Mouse (Mus musculus) frontal cortex, postnatal 10 days (tissue): Measurements from ENCODE around the gene Palld.

Experiments
- DNase-seq, 2 experiments: peaks; one replicate each; pipeline ENCODE4 v3.0.0; 2022; ENCODE audit warnings: low spot score in 2 of 2, mixed read lengths in 1 of 2

Gene Palld

GRCm38 (mm10) chr8:61515931-61516744, 386.4 kb downstream of the Palld start:
- DNase-seq = peak; percentile 76 to 83

- no peak for DNase-seq
Measured at GRCm38 (mm10) chr8:61515110-61515930, 387.2 kb downstream of the Palld start.

- no peak for DNase-seq
Measured at GRCm38 (mm10) chr8:61502277-61502676, 400.2 kb downstream of the Palld start.

- no peak for DNase-seq
Measured at GRCm38 (mm10) chr8:61500914-61501313, 401.6 kb downstream of the Palld start.

- DNase-seq = no peak
Measured at GRCm38 (mm10) chr8:61499035-61499434, 403.5 kb downstream of the Palld start.

- DNase-seq = no peak
Measured at GRCm38 (mm10) chr8:61497110-61497509, 405.4 kb downstream of the Palld start.

- DNase-seq = no peak
Measured at GRCm38 (mm10) chr8:61488631-61489030, 413.9 kb downstream of the Palld start.

GRCm38 (mm10) chr8:61487597-61488156, 414.8 kb downstream of the Palld start, which contains the start of gene Cbr4:
TSS of gene Cbr4 (plus strand) at chr8:61487734.
- peak; percentile 81 for DNase-seq

GRCm38 (mm10) chr8:61486923-61487529, 415.5 kb downstream of the Palld start:
- DNase-seq = no peak

- DNase-seq = no peak
Measured at GRCm38 (mm10) chr8:61480260-61480967, 422.1 kb downstream of the Palld start.

GRCm38 (mm10) chr8:61479506-61480214, 422.8 kb downstream of the Palld start:
- DNase-seq = peak; percentile 22 to 36

- DNase-seq = no peak
Measured at GRCm38 (mm10) chr8:61478793-61479192, 423.7 kb downstream of the Palld start.

- no peak for DNase-seq
Measured at GRCm38 (mm10) chr8:61478150-61478549, 424.3 kb downstream of the Palld start.

GRCm38 (mm10) chr8:61476160-61476559, 426.3 kb downstream of the Palld start:
- DNase-seq = no peak

- no peak for DNase-seq
Measured at GRCm38 (mm10) chr8:61475251-61475673, 427.2 kb downstream of the Palld start.

GRCm38 (mm10) chr8:61470213-61470612, 432.3 kb downstream of the Palld start:
- DNase-seq = no peak

GRCm38 (mm10) chr8:61467553-61467815, 435.0 kb downstream of the Palld start:
- DNase-seq = no peak

- DNase-seq = no peak
Measured at GRCm38 (mm10) chr8:61466696-61467552, 435.6 kb downstream of the Palld start.

- DNase-seq = no peak
Measured at GRCm38 (mm10) chr8:61464393-61464792, 438.1 kb downstream of the Palld start.

- DNase-seq = no peak
Measured at GRCm38 (mm10) chr8:61462221-61462620, 440.3 kb downstream of the Palld start.
